8 mouse cellular contexts compared by ENCODE assay signal in genomic region chrX:75873813-75874212, GRCm38 (mm10). TPM values are rescaled to one million over a fixed set of nuclear protein-coding genes. Genes with fewer than 3 reads are reported as not detected.
DNase-seq lines count a peak whose midpoint lies in the region; ATAC-seq and TF ChIP-seq lines count a peak whose summit lies in the region.

No protein-coding gene starts in this region.

- ATAC-seq in heart, embryonic 11.5 days (replicated peaks; ENCODE audit: insufficient number of reproducible peaks, low FRiP score, low TSS enrichment) = peak; percentile 64; the same call in 1 of the 2 replicates
- peak; percentile 40; the same call in 1 of the 2 replicates for ATAC-seq in kidney, embryonic 14.5 days (ENCODE audit: low FRiP score, low TSS enrichment)
- no peak for ATAC-seq in inflammation-experienced regulatory T-cells, adult 6 months

- no peaks in the 10 kb centered on the region for H3K27me3 ChIP-seq in C2C12 (ENCODE audit: control insufficient read depth, insufficient read depth, insufficient read length)
- peaks cover 11% of the 10 kb centered on the region; the same call in 1 of the 2 replicates for H3K27me3 ChIP-seq in embryonic facial prominence, embryonic 10.5 days (replicated peaks; ENCODE audit: low read depth, poor library complexity, severe bottlenecking)
- H3K27me3 ChIP-seq in heart, embryonic 11.5 days (ENCODE audit: control insufficient read depth, insufficient read depth, low read length) = 0 out of 2 replicates have a peak, but pooled peaks cover 5% of the 10 kb centered on the region
- no peaks in the 10 kb centered on the region for H3K27me3 ChIP-seq in kidney, embryonic 14.5 days (ENCODE audit: control insufficient read depth, insufficient read depth, low read length)

- 15% methylated on average over 15 of the region's 15 CpGs for WGBS in embryonic facial prominence, embryonic 10.5 days
- WGBS in heart, embryonic 11.5 days (ENCODE audit: insufficient replicate concordance) = 13% methylated on average over 15 of the region's 15 CpGs
- WGBS in kidney, embryonic 14.5 days = 25% methylated on average over 15 of the region's 15 CpGs
- WGBS in lung, adult 2 months = 20% methylated on average over 15 of the region's 15 CpGs

- H3K36me3 ChIP-seq in C2C12 (ENCODE audit: control insufficient read depth, insufficient read depth) = peaks cover 7% of the 10 kb centered on the region
- H3K36me3 ChIP-seq in embryonic facial prominence, embryonic 10.5 days (replicated peaks) = no peaks in the 10 kb centered on the region
- H3K36me3 ChIP-seq in heart, embryonic 11.5 days (ENCODE audit: control insufficient read depth, insufficient read depth, low read length) = no peaks in the 10 kb centered on the region
- H3K36me3 ChIP-seq in kidney, embryonic 14.5 days (ENCODE audit: control insufficient read depth, insufficient read depth, low read length) = no peaks in the 10 kb centered on the region

- H3K79me2 ChIP-seq in C2C12 (ENCODE audit: control insufficient read depth, insufficient read depth) = peaks cover 60% of the 10 kb centered on the region

- peaks cover 56% of the 10 kb centered on the region for H3K79me3 ChIP-seq in C2C12 (ENCODE audit: low read depth)

- TF ChIP-seq CTCF in C2C12 (IDR thresholded peaks at IDR 0.05; ENCODE audit: control insufficient read depth, insufficient read depth, insufficient read length) = no peak
- TF ChIP-seq CTCF in lung, adult 2 months (IDR thresholded peaks at IDR 0.05; ENCODE audit: insufficient read depth, low read length) = no peak

- peak overlapping the region; percentile 52 for H3K4me3 ChIP-seq in C2C12 (ENCODE audit: insufficient read depth, poor library complexity, severe bottlenecking)
- H3K4me3 ChIP-seq in embryonic facial prominence, embryonic 10.5 days = peak overlapping the region; percentile 63
- H3K4me3 ChIP-seq in heart, embryonic 11.5 days (ENCODE audit: low read depth, low read length) = peak overlapping the region; percentile 56
- H3K4me3 ChIP-seq in kidney, embryonic 14.5 days (ENCODE audit: low read length) = peak overlapping the region; percentile 49
- peak overlapping the region; percentile 86 for H3K4me3 ChIP-seq in lung, adult 2 months (replicated peaks; ENCODE audit: extremely low read depth, low read depth, low read length)

- peak overlapping the region; percentile 82 for H3K27ac ChIP-seq in embryonic facial prominence, embryonic 10.5 days (replicated peaks)
- no peak overlapping the region for H3K27ac ChIP-seq in heart, embryonic 11.5 days (ENCODE audit: low read depth, low read length)
- no peak overlapping the region for H3K27ac ChIP-seq in kidney, embryonic 14.5 days (ENCODE audit: low read depth, low read length)

- DNase-seq in adrenal gland, adult 2 months = peak; percentile 48
- peak; percentile 58 for DNase-seq in embryonic facial prominence, embryonic 10.5 days (ENCODE audit: low spot score)
- DNase-seq in lung, adult 2 months = peak; percentile 45
- peak; percentile 24 for DNase-seq in ovary, postnatal 36 days (ENCODE audit: low spot score)

- no peak for TF ChIP-seq POLR2A in lung, adult 2 months (IDR thresholded peaks at IDR 0.05; ENCODE audit: borderline replicate concordance, extremely low read depth, low read depth, low read length)

- peak overlapping the region; percentile 72 for H3K9ac ChIP-seq in heart, embryonic 11.5 days (ENCODE audit: low read depth, low read length)
- H3K9ac ChIP-seq in kidney, embryonic 14.5 days (ENCODE audit: low read depth, low read length) = peak overlapping the region; percentile 60; the same call in 1 of the 2 replicates

- H3K4me2 ChIP-seq in heart, embryonic 11.5 days = peak overlapping the region; percentile 62
- H3K4me2 ChIP-seq in kidney, embryonic 14.5 days (replicated peaks; ENCODE audit: low read depth, low read length) = peak overlapping the region; percentile 46

- H3K4me1 ChIP-seq in embryonic facial prominence, embryonic 10.5 days = peaks cover 7% of the 10 kb centered on the region; the same call in 1 of the 2 replicates
- H3K4me1 ChIP-seq in heart, embryonic 11.5 days (ENCODE audit: control insufficient read depth, insufficient read depth, low read length) = no peaks in the 10 kb centered on the region
- no peaks in the 10 kb centered on the region for H3K4me1 ChIP-seq in kidney, embryonic 14.5 days (ENCODE audit: control insufficient read depth, insufficient read depth, low read length)
- H3K4me1 ChIP-seq in lung, adult 2 months (ENCODE audit: control insufficient read depth, insufficient read depth, low read length) = no peaks in the 10 kb centered on the region; the same call in none of the 2 replicates

- peak overlapping the region; percentile 70 for H3ac ChIP-seq in C2C12 (ENCODE audit: control insufficient read depth, insufficient read length, low read depth)

- H3K9me3 ChIP-seq in embryonic facial prominence, embryonic 10.5 days = no peaks in the 10 kb centered on the region
- no peaks in the 10 kb centered on the region for H3K9me3 ChIP-seq in heart, embryonic 11.5 days (replicated peaks; ENCODE audit: control insufficient read depth, low read length)
- H3K9me3 ChIP-seq in kidney, embryonic 14.5 days (ENCODE audit: control insufficient read depth, low read length) = no peaks in the 10 kb centered on the region

TF ChIP-seq in C2C12, 6 proteins besides CTCF, POLR2A, EP300 and RAD21:
- peak; percentile 65 for TF ChIP-seq CEBPB (IDR thresholded peaks at IDR 0.05; ENCODE audit: low read depth)
- no peak for TF ChIP-seq MYOG (IDR thresholded peaks at IDR 0.05; ENCODE audit: control insufficient read depth, extremely low read depth, insufficient read length)
- TF ChIP-seq MYOD1 (IDR thresholded peaks at IDR 0.05; ENCODE audit: control insufficient read depth, insufficient read length, low read depth) = no peak
- no peak for TF ChIP-seq MAX (IDR thresholded peaks at IDR 0.05)

RNA-seq across cellular contexts. Expression of gene Pls3, which starts 1.2 kb away (rescaled TPM):
- polyA plus RNA-seq in C2C12 (2012; fragmentation: generic; extraction: Trizol) = 90.0 TPM
- total RNA-seq in adrenal gland, adult 2 months (2021) = 10 to 100 TPM; 63.4 to 69.1 TPM
- polyA plus RNA-seq in adrenal gland, adult 2 months (2012; rRNA removed) = 3.0 and 3.4 TPM in 2 replicates
- polyA plus RNA-seq in embryonic facial prominence, embryonic 10.5 days (2016; fragmentation: Nextera tagmentation; extraction: Ambion mirVana) = 72.4 and 73.1 TPM in 2 replicates
- 72.9 and 94.2 TPM in 2 replicates for polyA plus RNA-seq in heart, embryonic 11.5 days (2014; fragmentation: Nextera tagmentation; extraction: Ambion mirVana)
- 83.6 and 109 TPM in 2 replicates for polyA plus RNA-seq in kidney, embryonic 14.5 days (2014; fragmentation: Nextera tagmentation; extraction: Ambion mirVana)
- polyA plus RNA-seq in lung, adult 2 months (2012; rRNA removed) = 20.5 and 44.2 TPM in 2 replicates
- 1 to 10 TPM in 2 of 3 experiments, under 1 TPM in 1; 0.72 to 7.2 (median 2.2) TPM for polyA plus RNA-seq in inflammation-experienced regulatory T-cells, adult 6 months (2017; shearing (Covaris generic))
